Mouse (Mus musculus) heart, embryonic 12.5 days (tissue): ENCODE data around the gene Xpo6. TPM values are rescaled to one million over a fixed set of nuclear protein-coding genes. Genes with fewer than 3 reads are reported as not detected.

Source experiments
- ATAC-seq: fragments of 200-750 bp; cut with Nextera tagmentation; 2 replicates; pipeline ENCODE4 v1.8.0; 2017; ENCODE audit warnings: moderate TSS enrichment, moderate library complexity; ENCODE audit not compliant: insufficient number of reproducible peaks, low FRiP score
- H3K27ac ChIP-seq: fragments of 300-500 bp; sonication (generic); 2 replicates; pipeline ENCODE4 v1.5.1; 2016; ENCODE audit warnings: mild to moderate bottlenecking, moderate library complexity; ENCODE audit not compliant: poor library complexity, severe bottlenecking
- H3K27me3 ChIP-seq: fragments of 300-500 bp; sonication (generic); replicated peaks from 2 replicates; pipeline ENCODE4 v1.6.1; 2016; ENCODE audit warnings: mild to moderate bottlenecking, moderate library complexity
- H3K36me3 ChIP-seq: fragments of 300-500 bp; sonication (generic); 2 replicates; pipeline ENCODE4 v1.6.1; 2016; ENCODE audit warnings: mild to moderate bottlenecking, moderate library complexity
- H3K4me1 ChIP-seq: fragments of 300-500 bp; sonication (generic); replicated peaks from 2 replicates; pipeline ENCODE4 v1.6.1; 2016; ENCODE audit warnings: mild to moderate bottlenecking
- H3K4me2 ChIP-seq: fragments of 300-500 bp; sonication (generic); 2 replicates; pipeline ENCODE4 v1.6.1; 2016; ENCODE audit warnings: mild to moderate bottlenecking, moderate library complexity
- H3K4me3 ChIP-seq: fragments of 300-500 bp; sonication (generic); 2 replicates; pipeline ENCODE4 v1.5.1; 2016; ENCODE audit warnings: mild to moderate bottlenecking
- H3K9ac ChIP-seq: fragments of 300-500 bp; sonication (generic); 2 replicates; pipeline ENCODE4 v1.6.1; 2016; ENCODE audit warnings: mild to moderate bottlenecking, moderate library complexity
- H3K9me3 ChIP-seq: fragments of 300-500 bp; sonication (generic); replicated peaks from 2 replicates; pipeline ENCODE4 v1.6.1; 2016; ENCODE audit warnings: mild to moderate bottlenecking, moderate library complexity
- WGBS: fragments of 180-500 bp; shearing (Covaris S2); methylation state at CpG from one replicate; pipeline ENCODE4 v1.1.7; 2016; 5-methylcytosine and 5-hydroxymethylcytosine counted together
- polyA plus RNA-seq: library from polyadenylated mRNA; unstranded; fragments of >200 nt; fragmentation: Nextera tagmentation; extraction: Ambion mirVana; gene quantifications from 2 replicates; pipeline ENCODE4 v1.2.1, GENCODE M21; 2016

The Xpo6 gene
- polyA plus RNA-seq, 1 experiment from 2014 or later = 44.7 TPM

- Histone ChIP-seq H3K27me3 (peaks cover 30% of the 10 kb centered on the region), H3K4me1 (peaks cover 34% of the 10 kb centered on the region)
- no peak for ATAC-seq
Observed at GRCm38 (mm10) chr7:126057332-126057914, 142.9 kb downstream of the Xpo6 start.

GRCm38 (mm10) chr7:126054574-126054973, 145.7 kb downstream of the Xpo6 start:
- H3K36me3 ChIP-seq = no peaks in the 10 kb centered on the region
- no peak overlapping the region for H3K4me2 ChIP-seq
- H3K4me1 ChIP-seq = peaks cover 36% of the 10 kb centered on the region
- ATAC-seq = no peak
- WGBS = 47% methylated on average over 6 of the region's 6 CpGs
- no peak overlapping the region for H3K9ac ChIP-seq
- H3K27me3 ChIP-seq = 0 out of 2 replicates have a peak, but pooled peaks cover 21% of the 10 kb centered on the region
- no peaks in the 10 kb centered on the region for H3K9me3 ChIP-seq
- H3K4me3 ChIP-seq = no peak overlapping the region
- no peak overlapping the region for H3K27ac ChIP-seq

More at GRCm38 (mm10) chr7:126057332-126057914, 142.9 kb downstream of the Xpo6 start:
- Histone ChIP-seq H3K4me2 (no peak overlapping the region), H3K4me3 (no peak overlapping the region), H3K27ac (no peak overlapping the region), H3K9me3 (no peaks in the 10 kb centered on the region), H3K36me3 (no peaks in the 10 kb centered on the region), H3K9ac (no peak overlapping the region)
- WGBS = 43% methylated on average over 10 of the region's 10 CpGs

- 0 out of 2 replicates have a peak, but pooled peaks cover 21% of the 10 kb centered on the region for H3K27me3 ChIP-seq
- H3K4me1 ChIP-seq = peaks cover 26% of the 10 kb centered on the region
- H3K4me3 ChIP-seq = no peak overlapping the region
- no peaks in the 10 kb centered on the region for H3K36me3 ChIP-seq
- no peak overlapping the region for H3K9ac ChIP-seq
- H3K27ac ChIP-seq = no peak overlapping the region
- H3K9me3 ChIP-seq = no peaks in the 10 kb centered on the region
- H3K4me2 ChIP-seq = no peak overlapping the region
- no peak for ATAC-seq
- 76% methylated on average over 7 of the region's 7 CpGs for WGBS
Observed at GRCm38 (mm10) chr7:126053618-126054017, 146.7 kb downstream of the Xpo6 start.

GRCm38 (mm10) chr7:126051910-126052309, 148.4 kb downstream of the Xpo6 start:
- ATAC-seq = no peak
- Histone ChIP-seq H3K4me3 (no peak overlapping the region), H3K9me3 (no peaks in the 10 kb centered on the region), H3K4me1 (peaks cover 24% of the 10 kb centered on the region), H3K9ac (no peak overlapping the region), H3K27ac (no peak overlapping the region), H3K36me3 (no peaks in the 10 kb centered on the region), H3K27me3 (0 out of 2 replicates have a peak, but pooled peaks cover 21% of the 10 kb centered on the region), H3K4me2 (no peak overlapping the region)
- 42% methylated on average over 6 of the region's 6 CpGs for WGBS

Other genes starting within 250 kb of the Xpo6 start
- 12.0 and 12.2 TPM in 2 replicates for gene Gsg1l, start 118.1 kb downstream of the Xpo6 start, polyA plus RNA-seq
- gene Sbk1, start 72.1 kb upstream of the Xpo6 start, polyA plus RNA-seq = 24.0 and 24.5 TPM in 2 replicates
- gene Lat, start 169.1 kb upstream of the Xpo6 start, polyA plus RNA-seq = 3.4 and 3.8 TPM in 2 replicates
- 45.1 TPM in 2 replicates for gene Spns1, start 176.9 kb upstream of the Xpo6 start, polyA plus RNA-seq
- 1.7 and 2.2 TPM in 2 replicates for gene Nfatc2ip, start 196.2 kb upstream of the Xpo6 start, polyA plus RNA-seq
- not detected in 2 replicates for gene Cd19, start 214.4 kb upstream of the Xpo6 start, polyA plus RNA-seq
- gene Rabep2, start 228.3 kb upstream of the Xpo6 start, polyA plus RNA-seq = 23.3 and 23.9 TPM in 2 replicates